Mouse (Mus musculus): Measurements from ENCODE around the gene Pde6g.

Pde6g gene

DNA sequence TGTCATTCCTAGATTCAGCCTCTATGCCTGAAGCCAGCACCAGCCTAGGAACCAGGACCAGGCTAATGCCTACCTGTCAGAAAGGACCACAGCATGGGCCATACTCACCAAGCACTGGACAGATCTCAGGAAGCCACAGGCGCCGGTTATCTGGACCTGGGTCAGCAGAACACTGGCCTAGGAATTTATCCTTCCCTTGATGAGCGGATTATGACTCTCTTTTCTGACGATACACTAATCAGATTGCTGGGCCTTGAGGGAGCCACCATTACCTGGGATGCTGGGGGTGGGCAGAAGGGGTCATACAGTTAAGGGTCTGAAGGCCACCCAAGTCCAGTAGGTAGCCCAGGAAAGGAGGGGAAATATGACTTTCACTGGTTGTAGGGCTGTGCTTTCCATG lies at the start of gene Pde6g:
Gene Pde6g, minus strand, starts transcription at position 195 of the 400 bp plus-strand sequence.
- DNase-seq (ENCODE audit: low read depth), result no peak

GRCm38 (mm10) chr11:120501701-120502100 lies 48.4 kb upstream of the Pde6g start:
- DNase-seq (ENCODE audit: low read depth), result no peak

DNA sequence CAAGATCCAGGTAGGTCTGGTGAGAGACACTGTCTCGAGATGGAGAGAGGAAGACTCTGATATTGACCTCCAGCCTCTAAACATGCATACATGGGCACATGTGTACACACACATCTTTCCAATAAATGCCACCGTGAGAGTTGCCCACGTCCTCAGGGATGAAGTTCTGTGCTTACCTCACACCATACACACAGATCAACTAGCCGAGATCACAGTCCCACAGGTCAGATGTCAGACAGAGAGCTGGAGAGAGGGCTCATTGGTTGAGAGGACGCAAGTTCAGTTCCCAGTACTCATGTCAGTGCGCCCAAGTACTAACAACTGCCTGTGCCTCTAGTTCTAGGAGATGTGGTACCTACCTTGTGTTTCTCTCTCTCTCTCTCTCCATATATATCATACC lies 47.7 kb upstream of the Pde6g start:
- no peak for DNase-seq (ENCODE audit: low read depth)

GRCm38 (mm10) chr11:120500357-120500756 lies 47.1 kb upstream of the Pde6g start:
- no peak for DNase-seq (ENCODE audit: low read depth)

GRCm38 (mm10) chr11:120499894-120500293 lies 46.6 kb upstream of the Pde6g start:
- DNase-seq (ENCODE audit: low read depth), result no peak

- DNase-seq (ENCODE audit: low read depth), result no peak
Observed at GRCm38 (mm10) chr11:120498891-120499290, 45.6 kb upstream of the Pde6g start.

- no peak for DNase-seq (ENCODE audit: low read depth)
Observed at GRCm38 (mm10) chr11:120498226-120498625, 44.9 kb upstream of the Pde6g start.

DNA sequence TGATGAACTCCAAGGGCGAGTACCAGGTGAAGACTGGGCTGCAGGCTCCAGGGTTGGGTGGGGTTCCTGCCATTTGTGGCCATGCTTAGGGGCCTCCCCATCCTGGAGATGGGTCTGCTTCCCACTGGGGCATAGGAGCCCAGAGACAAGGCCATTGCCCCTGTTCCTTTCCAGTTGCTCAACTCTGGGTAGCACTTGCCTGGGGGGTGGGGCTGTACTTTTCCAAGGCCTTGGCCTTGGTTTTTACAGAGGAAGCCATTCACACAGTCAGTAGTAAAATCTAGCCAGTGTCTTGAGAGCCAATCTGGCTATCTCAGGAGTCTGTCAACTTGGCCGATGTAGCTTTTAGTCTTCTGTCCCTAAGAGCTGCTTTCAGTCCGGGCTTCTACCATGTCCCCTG lies 44.1 kb upstream of the Pde6g start:
- no peak for DNase-seq (ENCODE audit: low read depth)

DNA sequence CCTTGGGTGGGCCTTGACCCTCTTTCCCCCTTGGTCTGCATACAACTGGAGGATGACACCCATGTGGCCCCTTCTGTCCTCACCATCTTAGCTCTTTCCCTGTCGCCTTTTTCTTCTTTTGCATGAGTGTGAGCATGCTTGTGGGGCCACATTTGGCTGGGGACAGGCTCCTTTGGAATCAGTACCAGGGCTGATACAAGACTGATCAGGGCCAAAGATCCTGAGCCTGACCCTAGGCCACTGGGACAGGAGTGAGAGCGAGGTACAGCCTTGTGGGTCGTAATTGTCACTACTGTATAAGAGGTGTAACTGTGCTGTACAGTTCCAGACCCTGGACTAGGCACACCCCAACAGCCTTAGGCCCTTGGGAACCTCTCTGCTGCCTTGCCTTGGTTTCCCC lies 40.6 kb upstream of the Pde6g start:
- DNase-seq (ENCODE audit: low read depth), result no peak

- DNase-seq (ENCODE audit: low read depth), result no peak
Observed at GRCm38 (mm10) chr11:120493351-120493750, 40.1 kb upstream of the Pde6g start.

GRCm38 (mm10) chr11:120492878-120493203 lies 39.5 kb upstream of the Pde6g start:
- no peak for DNase-seq (ENCODE audit: low read depth)

DNA sequence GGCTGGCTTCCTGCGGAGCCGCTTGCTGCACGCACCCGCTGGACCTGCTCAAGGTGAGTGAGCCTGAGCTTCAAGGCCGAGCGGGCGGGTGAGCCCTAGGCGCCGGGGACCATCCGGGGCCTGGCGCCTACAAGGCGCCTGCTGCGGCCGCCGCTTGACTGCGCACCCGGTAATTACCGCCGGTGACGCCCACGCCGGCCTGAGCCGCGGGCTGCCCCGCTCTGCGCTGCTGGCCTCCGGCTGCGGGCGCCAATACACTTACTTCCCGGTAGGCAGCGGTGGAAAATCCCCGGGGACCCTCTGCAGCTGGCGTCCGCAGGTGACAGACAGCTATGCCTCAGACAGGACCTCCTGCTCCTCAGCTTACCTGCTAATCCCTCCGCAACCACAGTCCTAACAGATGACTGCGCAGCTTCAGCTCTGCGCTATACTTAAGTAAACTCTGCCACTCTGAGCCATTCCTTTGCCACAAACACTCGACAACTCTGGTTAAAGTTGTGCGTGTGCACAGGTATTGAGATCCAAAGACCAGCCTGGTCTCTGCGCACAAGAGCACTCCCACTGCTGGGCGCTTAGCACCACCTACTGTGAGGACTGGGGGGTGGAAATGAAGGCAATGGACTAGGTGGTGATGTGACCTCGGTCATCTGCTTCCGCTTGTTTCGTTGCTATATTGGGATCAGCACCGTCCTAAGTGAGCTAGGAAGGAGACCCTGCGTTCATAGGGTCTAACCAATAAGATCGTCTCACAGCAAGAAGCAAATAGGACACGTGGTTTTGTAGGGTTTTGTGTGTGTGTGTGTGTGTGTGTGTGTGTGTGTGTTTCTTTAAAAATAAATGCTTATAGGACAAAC lies 39.0 kb upstream of the Pde6g start:
- no peak for DNase-seq (ENCODE audit: low read depth)

GRCm38 (mm10) chr11:120491317-120492023 lies 38.2 kb upstream of the Pde6g start, which contains the start of gene Slc25a10:
Gene Slc25a10, plus strand, starts transcription at chr11:120491840.
- DNase-seq (ENCODE audit: low read depth), result peak; percentile 73

GRCm38 (mm10) chr11:120490291-120491046 lies 37.2 kb upstream of the Pde6g start:
- DNase-seq (ENCODE audit: low read depth), result no peak

DNA sequence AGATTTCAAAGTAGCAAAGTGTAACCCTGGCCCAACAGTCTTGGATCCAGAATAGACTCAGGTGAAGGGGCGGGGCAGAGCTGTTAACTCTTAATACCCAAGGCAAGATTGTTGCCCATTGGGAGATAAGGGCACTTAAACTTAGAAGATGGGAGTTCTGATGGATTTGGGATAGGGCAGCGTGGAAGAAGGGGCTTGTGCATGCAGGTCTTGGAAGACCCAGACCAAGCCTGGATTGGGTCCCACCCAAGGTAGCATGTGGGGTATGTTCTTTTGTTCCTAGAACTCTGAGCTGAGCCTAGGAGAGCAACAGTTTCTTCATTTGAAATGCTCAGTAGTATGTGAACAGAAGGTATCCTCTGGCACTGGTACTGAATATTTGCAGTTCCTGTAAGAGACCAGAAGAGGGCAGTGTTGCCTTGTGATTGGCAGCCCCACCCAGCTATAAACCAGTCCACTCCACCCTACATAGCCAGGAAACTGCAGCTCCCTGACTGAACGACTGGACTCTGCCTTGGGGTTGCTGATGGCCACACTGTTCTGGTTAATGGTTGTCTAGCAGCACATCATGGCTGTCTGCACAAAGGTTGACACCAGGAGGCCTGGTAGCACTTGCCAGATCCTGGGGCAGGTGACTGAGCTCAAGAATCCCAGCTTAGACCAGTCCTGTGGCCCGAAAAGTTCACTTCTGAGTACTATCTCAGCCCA lies 35.9 kb upstream of the Pde6g start:
- DNase-seq (ENCODE audit: low read depth), result peak; percentile 77

GRCm38 (mm10) chr11:120488516-120488915 lies 35.2 kb upstream of the Pde6g start:
- no peak for DNase-seq (ENCODE audit: low read depth)

DNA sequence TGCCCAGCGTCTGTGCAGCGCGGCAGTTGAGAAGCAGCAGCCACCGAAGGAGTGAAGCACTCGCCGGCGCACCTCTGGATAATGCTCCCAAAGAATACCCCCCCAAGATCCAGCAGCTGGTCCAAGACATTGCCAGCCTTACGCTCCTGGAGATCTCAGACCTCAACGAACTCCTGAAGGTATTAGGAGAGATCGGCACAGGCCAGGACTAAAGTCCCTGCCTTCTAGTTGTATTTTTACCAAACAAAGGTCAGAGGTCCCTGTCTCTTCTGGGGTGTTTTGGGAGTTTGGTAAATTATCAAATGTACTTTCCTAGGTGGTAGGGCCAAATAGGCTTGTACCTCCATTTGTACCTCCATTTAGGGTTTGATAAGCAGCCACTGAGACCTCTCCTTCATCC lies 32.0 kb upstream of the Pde6g start:
- no peak for DNase-seq (ENCODE audit: low read depth)

GRCm38 (mm10) chr11:120484265-120484981 lies 31.1 kb upstream of the Pde6g start, which contains the start of gene Mrpl12:
Gene Mrpl12, plus strand, starts transcription at chr11:120484613.
- DNase-seq (ENCODE audit: low read depth), result peak; percentile 91

- DNase-seq (ENCODE audit: low read depth), result no peak
Observed at GRCm38 (mm10) chr11:120483448-120483934, 30.2 kb upstream of the Pde6g start.

DNA sequence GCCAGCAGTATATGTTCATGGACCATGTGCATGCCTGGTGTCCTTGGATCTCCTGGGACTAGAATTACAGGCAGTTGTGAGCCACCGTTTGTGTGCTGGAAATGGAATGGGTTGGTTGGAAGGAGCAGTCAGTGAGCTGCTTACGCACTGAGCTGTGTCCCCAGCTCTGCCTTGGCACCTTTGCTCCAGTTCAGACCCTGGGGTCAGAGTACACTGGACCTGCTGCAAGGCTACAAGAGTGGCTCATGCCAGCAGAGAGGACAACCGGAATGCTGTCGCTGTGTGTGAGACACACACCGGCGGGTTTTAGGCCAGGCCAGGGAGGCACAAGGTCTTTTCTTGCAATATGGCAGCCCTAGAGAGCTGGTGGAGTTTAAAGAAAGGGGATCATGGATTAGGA lies 18.8 kb upstream of the Pde6g start:
- no peak for DNase-seq (ENCODE audit: low read depth)

GRCm38 (mm10) chr11:120467736-120468092 lies 14.4 kb upstream of the Pde6g start:
- DNase-seq (ENCODE audit: low read depth), result no peak
